Mouse (Mus musculus) activated CD4-positive, CD25-positive, alpha-beta regulatory T cell, adult 9 weeks (primary cell): ENCODE measurements around the gene Sh2d5. TPM values are rescaled to one million over a fixed set of nuclear protein-coding genes. Genes with fewer than 3 reads are reported as not detected.

Source experiments
- polyA plus RNA-seq: library from polyadenylated mRNA; unstranded; fragments of 100-300 nt; shearing (Covaris generic); gene quantifications from one replicate; pipeline ENCODE4 v1.2.1, GENCODE M21; 2017

Gene Sh2d5
- polyA plus RNA-seq = not detected

GRCm38 (mm10) chr4:138250088-138250960 is at the start of gene Sh2d5, which contains the start of gene Kif17:
Gene Sh2d5 (plus strand): TSS chr4:138250403.
Gene Kif17 (plus strand): TSS chr4:138250435.

GRCm38 (mm10) chr4:138216200-138216890 is 33.9 kb upstream of the Sh2d5 start, which contains the start of gene Hp1bp3:
Gene Hp1bp3 (plus strand): TSS chr4:138216296.

GRCm38 (mm10) chr4:138304340-138305104 is 54.3 kb downstream of the Sh2d5 start, which contains the start of gene Ddost:
Gene Ddost (plus strand): TSS chr4:138304730.

Other genes with a start within 250 kb of the Sh2d5 start
- 206 TPM for gene Hp1bp3, start 34.1 kb upstream of the Sh2d5 start, polyA plus RNA-seq
- gene Kif17, start within 50 bp of the Sh2d5 start, polyA plus RNA-seq = not detected
- gene Ddost, start 54.3 kb downstream of the Sh2d5 start, polyA plus RNA-seq = 130 TPM
- 19.2 TPM for gene Pink1, start 75.9 kb downstream of the Sh2d5 start, polyA plus RNA-seq
- gene Cda, start 117.6 kb downstream of the Sh2d5 start, polyA plus RNA-seq = not detected
- gene Fam43b, start 146.1 kb downstream of the Sh2d5 start, polyA plus RNA-seq = not detected
- 13.9 TPM for gene Mul1, start 184.3 kb downstream of the Sh2d5 start, polyA plus RNA-seq
- gene Camk2n1, start 203.9 kb downstream of the Sh2d5 start, polyA plus RNA-seq = 0.44 TPM